Mouse (Mus musculus) retina, embryonic 14.5 days (tissue): ENCODE measurements around the gene Myl4.

ENCODE experiments used
- DNase-seq: peaks from one replicate; pipeline ENCODE4 v3.0.0-alpha.2; 2015; ENCODE audit warnings: low spot score

Gene Myl4

DNA sequence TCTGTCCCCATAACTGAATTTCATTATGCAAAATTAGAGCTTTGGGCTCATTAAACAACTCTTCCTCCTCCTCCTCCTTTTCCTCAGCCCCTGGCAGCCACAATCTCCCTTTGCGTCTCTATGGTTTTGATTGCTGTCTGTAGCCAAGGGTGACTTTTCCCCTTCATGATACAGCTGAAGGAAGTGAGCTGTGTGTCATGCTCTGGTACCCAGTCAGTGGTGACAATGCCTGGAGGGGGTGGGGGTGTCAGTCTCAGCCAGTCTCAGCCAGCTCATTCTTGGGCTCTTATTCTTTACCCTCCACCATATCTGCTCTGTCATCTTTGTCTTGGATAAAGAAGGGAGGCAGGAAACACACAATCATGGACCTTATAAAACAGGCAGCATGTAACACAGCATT lies 80.8 kb downstream of the Myl4 start:
- DNase-seq: no peak

GRCm38 (mm10) chr11:104637010-104637409 lies 86.5 kb downstream of the Myl4 start:
- no peak for DNase-seq

- no peak for DNase-seq
Observed at GRCm38 (mm10) chr11:104638006-104638405, 87.5 kb downstream of the Myl4 start.

GRCm38 (mm10) chr11:104638906-104639305 lies 88.4 kb downstream of the Myl4 start:
- DNase-seq: no peak

GRCm38 (mm10) chr11:104639634-104640033 lies 89.2 kb downstream of the Myl4 start:
- DNase-seq: no peak

GRCm38 (mm10) chr11:104640894-104641293 lies 90.4 kb downstream of the Myl4 start:
- DNase-seq: no peak

- DNase-seq: no peak
Observed at GRCm38 (mm10) chr11:104643236-104643635, 92.8 kb downstream of the Myl4 start.
